Mouse (Mus musculus) forebrain, embryonic 11.5 days (tissue): ENCODE data around the gene Kdm4b. TPM values are rescaled to one million over a fixed set of nuclear protein-coding genes. Genes with fewer than 3 reads are reported as not detected.

ENCODE experiments used
- ATAC-seq: fragments of 200-750 bp; cut with Nextera tagmentation; replicated peaks from 2 replicates; pipeline ENCODE4 v1.8.0; 2017; ENCODE audit warnings: moderate TSS enrichment; ENCODE audit not compliant: low FRiP score
- DNase-seq: peaks from one replicate; pipeline ENCODE4 v3.0.0-alpha.2; 2017; ENCODE audit warnings: low spot score
- H3K27ac ChIP-seq: fragments of 300-500 bp; sonication (generic); 2 replicates; pipeline ENCODE4 v1.5.1; 2014; ENCODE audit warnings: low read depth, low read length
- H3K27me3 ChIP-seq: fragments of 300-500 bp; sonication (generic); 2 replicates; pipeline ENCODE4 v1.6.1; 2014; ENCODE audit warnings: mild to moderate bottlenecking, low read length, mixed read lengths; ENCODE audit not compliant: control insufficient read depth, insufficient read depth
- H3K36me3 ChIP-seq: fragments of 300-500 bp; sonication (generic); 2 replicates; pipeline ENCODE4 v1.6.1; 2014; ENCODE audit warnings: mild to moderate bottlenecking, low read length, moderate library complexity, mixed read lengths; ENCODE audit not compliant: control insufficient read depth, insufficient read depth
- H3K4me1 ChIP-seq: fragments of 300-500 bp; sonication (generic); replicated peaks from 2 replicates; pipeline ENCODE4 v1.6.1; 2014; ENCODE audit warnings: low read length, mixed read lengths; ENCODE audit not compliant: control insufficient read depth, insufficient read depth
- H3K4me2 ChIP-seq: fragments of 300-500 bp; sonication (generic); 2 replicates; pipeline ENCODE4 v1.6.1; 2014; ENCODE audit warnings: low read depth, mild to moderate bottlenecking, low read length, moderate library complexity, mixed read lengths; ENCODE audit not compliant: severe bottlenecking
- H3K4me3 ChIP-seq: fragments of 300-500 bp; sonication (generic); 2 replicates; pipeline ENCODE4 v1.5.1; 2014; ENCODE audit warnings: low read depth, low read length
- H3K9ac ChIP-seq: fragments of 300-500 bp; sonication (generic); 2 replicates; pipeline ENCODE4 v1.6.1; 2014; ENCODE audit warnings: low read length
- H3K9me3 ChIP-seq: fragments of 300-500 bp; sonication (generic); 2 replicates; pipeline ENCODE4 v1.6.1; 2016; ENCODE audit warnings: low read length, mixed read lengths; ENCODE audit not compliant: control insufficient read depth
- WGBS: fragments of 180-500 bp; shearing (Covaris S2); extraction: QIAGEN DNeasy Blood & Tissue Kit; methylation state at CpG from one replicate; pipeline ENCODE4 v1.1.7; 2014; 5-methylcytosine and 5-hydroxymethylcytosine counted together
- polyA plus RNA-seq: library from polyadenylated mRNA; unstranded; fragments of >200 nt; fragmentation: Nextera tagmentation; extraction: Ambion mirVana; gene quantifications from 2 replicates; pipeline ENCODE4 v1.2.1, GENCODE M21; 2014

Gene Kdm4b
- polyA plus RNA-seq, 1 experiment from 2014 or later, result 52.1 TPM

- Histone ChIP-seq H3K27me3 (no peaks in the 10 kb centered on the region), H3K4me2 (no peak overlapping the region), H3K4me3 (no peak overlapping the region), H3K9ac (no peak overlapping the region), H3K4me1 (0 out of 2 replicates have a peak, but pooled peaks cover 1% of the 10 kb centered on the region), H3K9me3 (no peaks in the 10 kb centered on the region), H3K36me3 (no peaks in the 10 kb centered on the region), H3K27ac (no peak overlapping the region)
- no peak for ATAC-seq
- no peak for DNase-seq
- 88% methylated on average over 2 of the region's 2 CpGs for WGBS
Observed at GRCm38 (mm10) chr17:56361542-56361941, 35.7 kb downstream of the Kdm4b start.

GRCm38 (mm10) chr17:56365791-56366673 lies 40.2 kb downstream of the Kdm4b start:
- 86% methylated on average over 7 of the region's 7 CpGs for WGBS
- no peak overlapping the region for H3K9ac ChIP-seq
- H3K9me3 ChIP-seq, result no peaks in the 10 kb centered on the region
- ATAC-seq (0 out of 2 replicates have a peak, but pooled peaks have one; percentile 26), DNase-seq (no peak)
- H3K4me1 ChIP-seq, result no peaks in the 10 kb centered on the region
- H3K36me3 ChIP-seq, result no peaks in the 10 kb centered on the region; the same call in 1 of the 2 replicates
- no peak overlapping the region for H3K4me2 ChIP-seq
- H3K27me3 ChIP-seq, result no peaks in the 10 kb centered on the region
- H3K4me3 ChIP-seq, result no peak overlapping the region
- no peak overlapping the region for H3K27ac ChIP-seq

- Histone ChIP-seq H3K4me3 (no peak overlapping the region), H3K9ac (no peak overlapping the region), H3K27ac (no peak overlapping the region), H3K4me1 (no peaks in the 10 kb centered on the region), H3K27me3 (no peaks in the 10 kb centered on the region), H3K36me3 (no peaks in the 10 kb centered on the region; the same call in 1 of the 2 replicates), H3K4me2 (no peak overlapping the region), H3K9me3 (no peaks in the 10 kb centered on the region)
- 85% methylated on average over 6 of the region's 6 CpGs for WGBS
- DNase-seq, result no peak
- no peak for ATAC-seq
Observed at GRCm38 (mm10) chr17:56368291-56368790, 42.5 kb downstream of the Kdm4b start.

- H3K4me1 ChIP-seq, result no peaks in the 10 kb centered on the region
Observed at GRCm38 (mm10) chr17:56370090-56370489, 44.2 kb downstream of the Kdm4b start.

GRCm38 (mm10) chr17:56371029-56371660 lies 45.3 kb downstream of the Kdm4b start:
- no peak overlapping the region for H3K4me3 ChIP-seq
- DNase-seq, result no peak
- H3K9ac ChIP-seq, result no peak overlapping the region
- H3K27me3 ChIP-seq, result no peaks in the 10 kb centered on the region
- 76% methylated on average over 15 of the region's 15 CpGs for WGBS
- no peak overlapping the region for H3K27ac ChIP-seq
- H3K9me3 ChIP-seq, result no peaks in the 10 kb centered on the region
- H3K36me3 ChIP-seq, result no peaks in the 10 kb centered on the region; the same call in 1 of the 2 replicates
- no peak overlapping the region for H3K4me2 ChIP-seq
- ATAC-seq, result no peak
- no peaks in the 10 kb centered on the region for H3K4me1 ChIP-seq

More at GRCm38 (mm10) chr17:56370090-56370489, 44.2 kb downstream of the Kdm4b start:
- Histone ChIP-seq H3K27ac (no peak overlapping the region), H3K4me2 (no peak overlapping the region), H3K4me3 (no peak overlapping the region), H3K36me3 (no peaks in the 10 kb centered on the region; the same call in 1 of the 2 replicates), H3K27me3 (no peaks in the 10 kb centered on the region), H3K9ac (no peak overlapping the region), H3K9me3 (no peaks in the 10 kb centered on the region)
- DNase-seq (no peak), ATAC-seq (no peak)
- 83% methylated on average over 3 of the region's 3 CpGs for WGBS

- no peak overlapping the region for H3K4me2 ChIP-seq
- WGBS, result 73% methylated on average over 4 of the region's 4 CpGs
- H3K4me3 ChIP-seq, result no peak overlapping the region
Observed at GRCm38 (mm10) chr17:56372109-56372508, 46.2 kb downstream of the Kdm4b start.

GRCm38 (mm10) chr17:56373136-56374034 lies 47.5 kb downstream of the Kdm4b start:
- Histone ChIP-seq H3K27me3 (no peaks in the 10 kb centered on the region), H3K36me3 (no peaks in the 10 kb centered on the region; the same call in 1 of the 2 replicates), H3K27ac (0 out of 2 replicates have a peak overlapping the region, but pooled peaks have one; percentile 37), H3K4me3 (no peak overlapping the region), H3K4me2 (no peak overlapping the region), H3K4me1 (no peaks in the 10 kb centered on the region), H3K9me3 (no peaks in the 10 kb centered on the region), H3K9ac (no peak overlapping the region)
- ATAC-seq (no peak), DNase-seq (no peak)
- 86% methylated on average over 17 of the region's 17 CpGs for WGBS

More at GRCm38 (mm10) chr17:56372109-56372508, 46.2 kb downstream of the Kdm4b start:
- Histone ChIP-seq H3K27me3 (no peaks in the 10 kb centered on the region), H3K9ac (no peak overlapping the region), H3K9me3 (no peaks in the 10 kb centered on the region), H3K27ac (no peak overlapping the region), H3K36me3 (no peaks in the 10 kb centered on the region; the same call in 1 of the 2 replicates), H3K4me1 (no peaks in the 10 kb centered on the region)
- no peak for ATAC-seq
- no peak for DNase-seq

GRCm38 (mm10) chr17:56374851-56375250 lies 49.0 kb downstream of the Kdm4b start:
- H3K36me3 ChIP-seq, result no peaks in the 10 kb centered on the region; the same call in 1 of the 2 replicates
- WGBS, result 86% methylated on average over 1 of the region's 1 CpGs
- H3K4me2 ChIP-seq, result no peak overlapping the region

More at GRCm38 (mm10) chr17:56374851-56375250, 49.0 kb downstream of the Kdm4b start:
- H3K9me3 ChIP-seq, result no peaks in the 10 kb centered on the region
- no peaks in the 10 kb centered on the region for H3K4me1 ChIP-seq
- no peak overlapping the region for H3K9ac ChIP-seq
- H3K27ac ChIP-seq, result no peak overlapping the region
- no peak for DNase-seq
- no peak overlapping the region for H3K4me3 ChIP-seq
- no peak for ATAC-seq
- H3K27me3 ChIP-seq, result no peaks in the 10 kb centered on the region
